Mouse (Mus musculus) embryonic stem cell, embryonic (primary cell): ENCODE results near the gene Nipal3.

ENCODE experiments used
- CTCF ChIA-PET, 4 experiments: fragments of 300-600 bp in 2 of 4; fragments of 350-600 bp in 2 of 4; sonication (Branson Sonifier 250); formaldehyde crosslinking; loops; one replicate each; lab custom pipeline; 2022; ENCODE audit warnings: inconsistent platforms in 2 of 4; lab: Charles Lee
- POLR2A ChIA-PET, 4 experiments: fragments of 300-600 bp in 2 of 4; fragments of 350-600 bp in 2 of 4; sonication (Branson Sonifier 250); formaldehyde crosslinking; loops; one replicate each; lab custom pipeline; 2022; ENCODE audit warnings: antibody characterized with exemption in 4 of 4, inconsistent platforms in 1 of 4; lab: Charles Lee

Nipal3 gene

DNA sequence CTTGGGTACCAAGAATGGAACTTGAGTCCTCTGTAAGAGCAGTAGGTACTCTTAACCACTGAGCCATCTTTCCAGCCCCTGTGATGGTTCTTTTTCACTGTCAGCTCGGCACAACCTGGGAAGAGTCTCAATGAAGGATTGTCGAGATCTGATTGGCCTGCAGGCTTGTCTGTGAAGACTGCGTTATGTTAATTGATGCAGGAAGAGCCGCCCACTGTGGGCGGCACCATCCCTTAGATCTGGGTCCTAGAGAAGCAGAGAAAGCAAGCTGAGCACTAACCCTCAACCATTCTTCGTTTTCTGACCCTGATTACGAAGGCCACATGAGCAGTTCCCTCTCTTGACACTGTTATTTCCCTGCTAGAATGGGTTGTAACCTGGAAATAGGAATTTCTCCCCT lies 5.6 kb downstream of the Nipal3 start:
- POLR2A ChIA-PET = interaction anchor here in 2 of 4 experiments (0.6 to 1.2 kb wide), 6 partner anchors 8 to 80 kb away, joined by 3 to 4 read pairs (median 3); partner anchors contain the start of gene Rcan3 (in 1 of the 2)
- CTCF ChIA-PET = interaction anchor here in 2 of 4 experiments (0.7 to 1.0 kb wide), 3 partner anchors 9 to 431 kb away, joined by 3 to 4 read pairs (median 3); partner anchors contain the start of gene Fuca1 (in 1 of the 2)

DNA sequence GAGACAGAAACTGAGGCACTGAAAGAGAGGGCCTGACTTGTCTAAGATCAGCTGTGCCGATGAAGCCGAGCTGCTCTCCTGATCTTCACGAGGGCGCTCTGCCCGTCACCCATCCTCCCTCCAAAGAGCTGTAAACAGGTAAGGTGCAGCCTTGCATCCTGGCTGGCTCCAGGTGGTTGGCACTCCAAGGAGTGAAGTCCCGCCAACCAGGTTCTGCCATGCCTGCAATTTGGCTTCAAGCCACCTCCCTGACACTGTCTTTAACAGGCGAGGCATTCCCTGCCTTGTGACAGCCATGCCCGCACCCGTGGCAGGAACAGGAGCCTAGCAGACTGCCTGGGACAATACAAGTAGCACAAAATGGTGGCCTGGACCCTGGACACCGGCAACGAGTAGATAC lies 8.5 kb downstream of the Nipal3 start:
- ChIA-PET POLR2A (interaction anchor here in 1 of 4 experiments (4.7 kb wide), 1 partner anchor 8 kb away, joined by 29 read pairs; the partner anchor contains the start of genes Nipal3 and Stpg1), CTCF (interaction anchor here in 3 of 4 experiments (0.6 to 2.7 kb wide), 4 partner anchors 8 to 21 kb away, joined by 3 to 9 read pairs (median 7); partner anchors contain the start of genes Nipal3 (in 1 of the 3) and Stpg1 (in 1 of the 3))

DNA sequence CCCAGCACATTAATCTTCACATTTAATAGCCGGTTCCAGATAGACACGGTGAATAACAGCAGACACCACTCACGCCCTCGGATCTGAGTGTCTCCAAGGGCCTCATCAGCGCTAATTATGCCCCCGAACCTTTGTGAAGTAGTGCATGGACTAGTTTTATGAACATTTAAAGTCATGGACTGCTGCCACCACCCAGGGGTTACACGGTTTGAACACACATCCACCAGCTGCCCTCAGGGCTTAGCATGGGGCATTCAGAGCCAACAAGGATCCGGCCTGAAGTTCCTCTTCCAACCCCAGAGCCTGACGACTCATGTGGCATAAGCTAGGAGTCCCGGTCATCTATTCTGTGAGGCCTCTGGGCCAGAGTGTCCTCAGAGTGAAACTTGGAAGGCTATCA lies 9.8 kb downstream of the Nipal3 start:
- ChIA-PET CTCF (interaction anchor here in 1 of 4 experiments (0.9 to 2.7 kb wide), 3 partner anchors 9 to 22 kb away, joined by 3 to 9 read pairs (median 5); partner anchors contain the start of gene Nipal3), POLR2A (interaction anchor here in 1 of 4 experiments (1.4 to 4.7 kb wide), 3 partner anchors 10 to 103 kb away, joined by 3 to 29 read pairs (median 4); partner anchors contain the start of genes Nipal3 and Stpg1)

DNA sequence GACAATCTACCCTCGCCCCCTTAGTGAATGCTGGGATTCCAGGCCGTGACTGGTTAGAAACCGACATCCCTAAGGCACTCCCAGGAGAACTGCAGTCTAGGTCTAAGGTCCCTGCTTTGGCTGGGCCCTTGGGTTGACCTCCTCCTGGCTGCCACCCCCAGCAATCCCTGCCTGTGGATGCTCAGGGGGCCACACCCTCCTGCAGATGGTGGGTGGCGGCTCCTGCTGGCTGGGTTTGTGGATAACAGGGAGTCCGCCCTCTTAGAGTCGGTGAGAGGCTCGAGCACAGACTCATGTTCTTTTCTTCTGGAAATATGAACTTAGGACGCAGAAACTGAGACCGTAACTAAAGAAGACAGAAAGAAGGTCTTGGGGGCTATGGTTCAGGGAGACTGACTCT lies 14.5 kb downstream of the Nipal3 start:
- POLR2A ChIA-PET = interaction anchor here in 2 of 4 experiments (0.6 to 2.0 kb wide), 8 partner anchors 9 to 265 kb away, joined by 3 to 6 read pairs (median 4); partner anchors contain the start of genes Nipal3 (in 2 of the 2) and Stpg1 (in 2 of the 2)
- CTCF ChIA-PET = interaction anchor here in 3 of 4 experiments (0.6 to 1.7 kb wide), 6 partner anchors 9 to 100 kb away, joined by 3 to 10 read pairs (median 5); partner anchors contain the start of genes Nipal3 (in 2 of the 3) and Stpg1 (in 2 of the 3)

DNA sequence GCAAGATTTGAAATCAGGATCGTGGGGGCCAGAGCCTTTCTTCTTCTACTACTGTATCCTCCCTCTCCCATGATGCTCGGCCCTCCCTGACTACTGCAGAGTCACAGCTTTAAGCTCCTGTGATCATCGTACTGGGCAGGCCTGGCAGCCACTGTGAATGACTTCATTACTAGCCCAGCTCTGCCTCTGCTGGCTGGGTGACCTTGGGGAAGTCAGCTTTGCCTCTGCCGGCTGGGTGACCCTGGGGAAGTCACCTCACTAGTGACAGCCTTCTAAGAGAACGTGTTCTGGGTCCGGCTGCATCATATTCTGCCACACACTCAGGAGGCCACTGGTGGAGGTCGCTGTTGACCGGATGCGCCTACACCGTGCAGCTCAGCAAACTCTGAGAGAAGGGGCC lies 17.0 kb downstream of the Nipal3 start:
- ChIA-PET POLR2A (interaction anchor here in 2 of 4 experiments (0.5 to 1.4 kb wide), 2 partner anchors 12 to 241 kb away, joined by 3 to 6 read pairs; no protein-coding TSS in a partner anchor), CTCF (interaction anchor here in 2 of 4 experiments (1.2 kb wide), 2 partner anchors 17 to 34 kb away, joined by 4 to 7 read pairs; partner anchors contain the start of genes Nipal3 (in 1 of the 2) and Stpg1 (in 1 of the 2))

DNA sequence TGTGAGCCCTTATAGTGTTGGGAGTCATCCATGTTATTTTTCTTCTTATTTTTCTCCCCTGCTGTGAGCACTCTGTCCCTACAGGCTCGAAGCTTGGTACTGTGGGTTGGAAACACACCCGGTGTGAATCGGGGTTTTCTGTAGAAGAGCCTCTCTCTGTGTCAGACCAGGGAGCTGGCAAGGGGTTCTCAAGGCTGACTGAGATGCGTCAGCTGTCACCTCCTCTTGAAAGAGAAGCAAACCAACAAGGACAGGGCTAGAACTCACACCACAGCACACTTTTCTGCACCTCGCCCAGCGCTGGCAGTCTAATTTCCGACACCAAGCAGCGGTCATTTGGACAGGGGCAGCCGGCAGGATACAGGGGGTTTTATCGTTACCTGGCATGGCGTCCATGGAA lies 31.4 kb downstream of the Nipal3 start:
- ChIA-PET POLR2A (interaction anchor here in 3 of 4 experiments (0.6 to 2.5 kb wide), 10 partner anchors 9 to 68 kb away, joined by 3 to 21 read pairs (median 4); partner anchors contain the start of gene Stpg1 (in 1 of the 3)), CTCF (interaction anchor here in 1 of 4 experiments (0.6 to 1.6 kb wide), 4 partner anchors 9 to 57 kb away, joined by 3 to 6 read pairs (median 4); partner anchors contain the start of genes Nipal3 and Stpg1)

DNA sequence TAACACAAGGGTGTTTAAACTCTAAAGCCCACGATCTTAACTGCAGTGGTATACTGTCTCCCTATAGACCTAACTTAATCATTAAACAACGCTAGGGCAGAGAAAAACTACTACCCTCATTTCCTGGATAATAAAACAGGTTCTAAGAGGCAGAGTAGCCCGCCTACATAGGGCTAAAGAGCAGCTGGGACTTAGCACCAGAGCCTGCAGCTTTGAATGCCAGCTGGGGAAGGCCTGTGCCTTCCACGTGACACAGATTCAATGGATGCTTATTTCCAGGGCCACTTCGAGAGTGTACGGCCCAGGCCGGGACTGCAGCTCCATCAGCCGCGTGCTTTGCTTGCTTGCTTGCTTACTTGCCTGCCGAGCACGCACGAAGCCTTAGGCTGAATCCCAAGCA lies 41.3 kb downstream of the Nipal3 start:
- ChIA-PET CTCF (interaction anchor here in 2 of 4 experiments (0.6 to 1.7 kb wide), 4 partner anchors 14 to 255 kb away, joined by 3 to 4 read pairs (median 4); partner anchors contain the start of genes Nipal3 (in 1 of the 2) and Stpg1 (in 1 of the 2)), POLR2A (interaction anchor here (0.5 to 3.0 kb wide), 14 partner anchors 9 to 401 kb away, joined by 3 to 21 read pairs (median 3); no protein-coding TSS in a partner anchor)

DNA sequence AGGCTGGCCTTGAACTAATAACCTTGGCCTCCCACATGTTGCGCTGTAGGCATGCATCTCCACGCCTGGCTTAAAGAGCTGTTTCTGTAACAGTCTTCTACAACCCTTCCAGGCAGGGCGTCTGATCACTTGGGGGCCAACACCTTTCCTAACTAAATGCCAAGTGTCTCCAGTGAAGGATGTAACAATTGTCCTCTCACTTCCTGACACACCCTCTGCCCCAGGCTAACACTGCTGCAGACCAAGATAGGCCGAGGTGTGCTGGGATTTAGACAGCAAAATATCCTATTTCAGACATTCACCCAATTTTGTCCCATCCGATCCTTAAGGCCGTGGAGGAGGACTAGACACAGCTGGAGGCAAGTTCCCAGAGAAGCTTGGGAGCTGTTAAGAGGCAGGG lies 41.7 kb downstream of the Nipal3 start:
- POLR2A ChIA-PET = interaction anchor here (0.6 to 3.0 kb wide), 10 partner anchors 9 to 402 kb away, joined by 3 to 21 read pairs (median 4); no protein-coding TSS in a partner anchor
- CTCF ChIA-PET = interaction anchor here in 1 of 4 experiments (1.4 to 1.7 kb wide), 3 partner anchors 14 to 256 kb away, joined by 4 read pairs; partner anchors contain the start of genes Nipal3 and Stpg1

DNA sequence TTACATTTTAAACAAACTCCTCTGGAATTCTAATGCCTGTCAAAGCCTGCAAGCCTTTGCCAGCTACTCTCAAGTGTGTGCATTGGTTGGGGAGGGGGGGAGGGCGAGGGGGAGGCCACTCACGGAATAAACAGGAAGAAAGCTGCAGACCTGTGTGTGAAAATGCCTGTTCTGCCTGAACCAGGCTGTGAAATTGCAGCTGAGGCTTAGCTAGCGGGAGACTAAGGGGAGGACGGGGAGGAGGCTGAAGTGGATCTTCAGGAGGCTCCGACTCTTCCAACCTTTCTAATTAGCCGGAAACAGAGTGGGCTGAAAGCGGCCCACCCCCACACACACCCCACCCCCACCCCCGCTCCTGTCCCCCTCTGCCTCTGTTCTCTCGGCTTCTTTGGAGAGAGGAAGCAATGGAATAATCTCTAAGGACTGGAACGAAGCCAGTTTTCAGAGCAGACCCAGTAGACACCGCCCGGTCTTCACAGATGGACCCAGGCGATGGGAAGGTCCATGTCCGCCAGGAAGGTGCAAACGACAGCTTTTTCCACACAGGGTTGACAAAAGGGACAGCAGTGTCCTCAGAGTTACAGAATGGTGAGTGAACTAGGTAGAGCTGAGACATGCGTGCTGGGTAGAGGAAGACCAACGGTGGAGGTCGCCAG lies 43.4 kb downstream of the Nipal3 start:
- ChIA-PET CTCF (interaction anchor here in 2 of 4 experiments (0.6 to 1.0 kb wide), 5 partner anchors 30 to 501 kb away, joined by 3 to 5 read pairs (median 4); partner anchors contain the start of genes Nipal3 (in 1 of the 2) and Stpg1 (in 1 of the 2)), POLR2A (interaction anchor here in 2 of 4 experiments (1.0 to 2.4 kb wide), 6 partner anchors 8 to 31 kb away, joined by 3 to 10 read pairs (median 4); no protein-coding TSS in a partner anchor)

DNA sequence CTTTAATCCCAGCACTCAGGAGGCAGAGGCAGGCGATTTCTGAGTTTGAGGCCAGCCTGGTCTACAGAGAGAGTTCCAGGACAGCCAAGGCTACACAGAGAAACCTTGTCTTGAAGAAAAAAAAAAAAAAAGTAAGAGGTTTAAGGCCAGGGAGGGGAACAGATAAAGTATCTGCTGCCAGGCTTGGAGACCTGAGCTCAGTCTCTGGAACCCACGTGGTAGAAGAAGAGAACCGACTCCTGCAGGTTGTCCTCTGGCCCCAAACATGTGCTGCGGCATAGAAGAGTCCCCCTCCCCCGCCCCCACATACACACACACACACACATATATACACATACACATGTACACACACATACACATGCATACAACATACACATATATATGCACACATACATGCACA lies 52.4 kb downstream of the Nipal3 start:
- CTCF ChIA-PET = interaction anchor here in 2 of 4 experiments (0.6 to 2.3 kb wide), 2 partner anchors 52 to 184 kb away, joined by 5 to 7 read pairs; partner anchors contain the start of genes Nipal3 (in 1 of the 2) and Stpg1 (in 1 of the 2)
- POLR2A ChIA-PET = interaction anchor here in 2 of 4 experiments (1.0 to 1.4 kb wide), 4 partner anchors 9 to 39 kb away, joined by 3 to 4 read pairs (median 3); partner anchors contain the start of gene Rcan3 (in 1 of the 2)

DNA sequence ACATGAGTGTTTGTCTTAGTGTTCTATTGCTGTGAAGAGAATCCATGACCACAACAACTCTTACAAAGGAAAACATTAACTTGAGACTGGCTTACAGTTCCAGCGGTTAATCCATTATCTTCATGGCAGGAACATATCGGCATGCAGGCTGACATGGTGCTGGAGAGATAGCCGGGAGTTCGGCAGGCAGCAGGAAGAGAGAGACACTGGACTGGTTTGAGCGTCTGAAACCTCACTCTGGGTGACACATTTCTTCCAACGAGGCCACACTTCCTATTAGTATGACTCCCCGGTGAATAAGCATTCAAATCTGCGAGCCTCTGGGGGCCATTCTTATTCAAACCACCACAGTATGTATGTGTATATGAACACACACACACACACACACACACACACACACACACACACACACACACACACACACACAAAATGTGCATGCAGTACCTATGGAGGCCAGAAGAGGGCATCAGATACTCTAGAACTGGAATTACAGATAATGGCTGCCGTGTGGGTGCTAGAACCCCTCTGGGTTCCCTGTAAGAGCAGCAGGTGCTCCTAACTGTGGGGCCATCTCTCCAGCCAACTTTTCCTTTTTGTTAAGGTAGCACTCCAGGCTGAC lies 54.8 kb downstream of the Nipal3 start:
- CTCF ChIA-PET = interaction anchor here (0.6 to 2.4 kb wide), 20 partner anchors 14 to 361 kb away, joined by 3 to 22 read pairs (median 4); partner anchors contain the start of genes Nipal3 (in 3 of the 4), Stpg1 (in 3 of the 4) and Clic4 (in 1 of the 4)
- POLR2A ChIA-PET = interaction anchor here in 3 of 4 experiments (0.6 to 2.4 kb wide), 29 partner anchors 10 to 739 kb away, joined by 3 to 8 read pairs (median 3); partner anchors contain the start of genes Nipal3 (in 3 of the 3), Stpg1 (in 3 of the 3), Hmgcl (in 1 of the 3) and Rsrp1 (in 1 of the 3)

DNA sequence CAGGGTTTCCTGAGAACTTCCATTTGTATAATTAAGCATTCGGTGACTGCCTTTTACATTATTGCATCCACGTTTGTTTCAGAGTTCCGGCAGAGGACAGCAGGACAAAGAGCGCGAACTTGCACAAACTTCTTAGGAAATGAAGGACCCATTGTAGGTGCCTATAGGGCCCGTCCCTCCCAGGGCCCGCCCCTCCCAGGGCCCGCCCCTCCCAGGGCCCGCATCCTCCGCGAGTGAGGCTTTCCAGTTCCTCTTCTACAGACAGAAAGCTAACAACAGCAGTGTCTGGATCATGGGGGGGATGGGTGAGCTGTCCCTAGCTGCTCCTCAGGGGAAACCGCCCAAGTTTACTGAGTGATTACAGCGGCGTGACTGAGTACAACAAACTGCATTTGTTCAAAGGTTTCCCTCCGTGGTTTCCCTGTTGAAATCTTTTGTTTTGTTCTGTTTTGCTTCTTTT lies 55.6 kb downstream of the Nipal3 start:
- ChIA-PET POLR2A (interaction anchor here in 3 of 4 experiments (0.6 to 2.4 kb wide), 35 partner anchors 10 to 739 kb away, joined by 3 to 8 read pairs (median 3); partner anchors contain the start of genes Nipal3 (in 3 of the 3), Stpg1 (in 3 of the 3), Hmgcl (in 2 of the 3) and Rpl11 (in 1 of the 3)), CTCF (interaction anchor here (0.6 to 2.4 kb wide), 20 partner anchors 15 to 362 kb away, joined by 3 to 22 read pairs (median 4); partner anchors contain the start of genes Stpg1 (in 3 of the 4), Nipal3 (in 2 of the 4) and Clic4 (in 1 of the 4))

DNA sequence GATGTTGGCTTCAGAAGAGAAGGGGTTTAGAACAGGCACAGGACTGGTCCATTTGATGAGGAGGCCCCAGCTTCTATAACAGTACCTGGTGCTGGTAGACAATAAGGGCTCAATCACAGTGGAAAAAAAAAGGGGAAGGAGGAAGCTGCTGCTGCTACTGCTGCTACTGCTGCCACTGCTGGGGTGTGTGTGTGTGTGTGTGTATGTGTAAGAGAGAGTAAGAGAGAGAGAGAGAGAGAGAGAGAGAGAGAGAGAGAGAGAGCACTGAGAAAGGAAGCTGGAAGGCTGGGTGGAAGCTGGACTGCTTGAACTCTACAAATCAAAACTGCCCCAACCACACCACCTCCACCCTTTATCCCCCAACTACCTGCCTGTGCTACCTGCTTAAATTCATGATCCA lies 56.9 kb downstream of the Nipal3 start:
- CTCF ChIA-PET = interaction anchor here (0.5 to 2.7 kb wide), 12 partner anchors 26 to 862 kb away, joined by 3 to 13 read pairs (median 4); partner anchors contain the start of genes Stpg1 (in 3 of the 4) and Nipal3 (in 2 of the 4)
- POLR2A ChIA-PET = interaction anchor here in 3 of 4 experiments (0.6 to 2.4 kb wide), 13 partner anchors 12 to 616 kb away, joined by 3 to 8 read pairs (median 3); partner anchors contain the start of genes Nipal3 (in 1 of the 3), Rpl11 (in 1 of the 3), Rsrp1 (in 1 of the 3) and Srrm1 (in 1 of the 3)

DNA sequence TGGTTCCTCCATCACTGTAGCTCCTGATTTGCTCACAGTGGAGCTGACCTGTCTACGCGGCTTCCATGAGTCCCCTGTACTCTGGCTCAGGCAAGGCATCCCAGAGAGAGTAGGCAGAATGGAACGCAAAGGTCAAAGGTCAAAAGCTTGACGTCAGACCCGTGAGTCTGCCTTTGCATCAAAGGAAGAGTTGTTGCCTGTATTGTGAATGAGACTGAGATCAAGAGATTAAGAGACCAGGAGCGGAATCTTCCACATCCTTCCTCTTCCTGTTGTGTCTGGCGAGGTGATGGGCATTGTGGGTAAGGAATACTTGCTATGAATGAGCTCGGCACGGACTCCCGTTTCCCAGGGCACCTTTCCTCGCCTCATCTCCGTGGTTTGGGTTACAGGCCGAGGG lies 58.5 kb downstream of the Nipal3 start:
- ChIA-PET POLR2A (interaction anchor here in 2 of 4 experiments (0.7 to 1.6 kb wide), 9 partner anchors 18 to 513 kb away, joined by 3 to 4 read pairs (median 4); partner anchors contain the start of genes Nipal3 (in 1 of the 2), Rsrp1 (in 1 of the 2) and Stpg1 (in 1 of the 2)), CTCF (interaction anchor here in 3 of 4 experiments (0.7 to 2.7 kb wide), 6 partner anchors 25 to 369 kb away, joined by 3 to 13 read pairs (median 6); partner anchors contain the start of genes Nipal3 (in 1 of the 3) and Stpg1 (in 1 of the 3))

DNA sequence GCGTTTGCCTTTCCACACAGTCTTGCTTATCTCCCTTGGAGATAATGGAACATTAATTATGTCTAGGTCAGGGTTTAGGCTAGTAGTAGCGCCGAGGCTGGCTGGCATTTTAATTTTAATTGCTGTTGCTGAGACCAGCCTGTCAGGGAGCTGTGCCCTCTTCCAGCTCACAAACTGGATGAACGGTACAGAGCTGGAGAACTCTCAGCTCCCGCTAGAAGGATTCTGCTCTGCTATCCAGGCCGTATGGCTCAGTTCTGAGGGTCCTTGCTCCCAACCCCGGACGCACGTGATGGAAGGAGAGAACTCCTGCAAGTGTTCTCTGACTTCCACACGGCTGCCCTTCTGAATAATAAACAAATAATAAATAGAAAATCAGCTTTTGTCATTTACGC lies 60.4 kb downstream of the Nipal3 start:
- POLR2A ChIA-PET = interaction anchor here in 3 of 4 experiments (0.7 to 2.3 kb wide), 24 partner anchors 9 to 619 kb away, joined by 3 to 12 read pairs (median 4); partner anchors contain the start of genes Nipal3 (in 3 of the 3), Stpg1 (in 3 of the 3), Srrm1 (in 2 of the 3) and Clic4 (in 1 of the 3)

More for the DNA sequence above, 60.4 kb downstream of the Nipal3 start:
- CTCF ChIA-PET = interaction anchor here (0.5 to 1.5 kb wide), 10 partner anchors 10 to 406 kb away, joined by 3 to 10 read pairs (median 4); partner anchors contain the start of genes Stpg1 (in 4 of the 4), Nipal3 (in 3 of the 4) and Ncmap (in 1 of the 4)
